Mouse (Mus musculus): ENCODE measurements around the gene Ascc2.

DNA sequence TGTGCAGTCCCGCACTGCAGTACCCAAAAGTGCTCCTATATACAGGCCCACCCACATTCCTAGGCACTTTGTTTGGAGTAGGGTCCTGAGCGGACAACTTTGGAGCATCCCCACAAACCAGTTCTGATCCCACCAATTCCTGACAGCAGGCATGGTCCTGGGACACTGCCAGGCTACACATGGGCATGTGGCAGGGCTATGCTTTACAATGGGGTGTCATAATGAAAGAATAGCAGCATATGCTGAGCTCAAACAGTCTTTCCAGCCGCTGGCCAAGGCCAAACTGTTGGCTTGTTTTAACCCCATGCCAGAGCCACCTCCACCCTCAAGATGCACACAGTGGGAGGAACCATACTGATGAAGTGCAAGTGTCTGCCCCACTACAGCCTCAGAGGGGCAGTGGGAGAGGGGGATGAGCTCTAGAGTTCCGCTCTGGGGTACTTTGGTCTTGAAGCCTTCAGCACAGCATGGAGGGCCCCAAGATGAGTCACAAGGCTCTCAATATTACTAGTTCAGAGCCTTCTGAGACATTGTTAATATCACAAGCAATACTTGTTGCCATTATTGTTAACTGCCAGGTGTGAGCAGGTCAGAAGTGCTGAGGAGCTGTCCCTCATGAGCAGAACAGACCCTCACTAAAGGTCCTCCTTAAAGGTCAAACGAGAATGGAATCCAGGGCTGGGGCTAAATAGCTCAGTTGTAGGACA, 79.1 kb downstream of the Ascc2 start:
- TF ChIP-seq CTCF (IDR thresholded peaks at IDR 0.05; ENCODE audit: extremely low read depth, insufficient read length, insufficient replicate concordance, low read depth, low read length) (no peak), POLR2A (IDR thresholded peaks at IDR 0.05; ENCODE audit: low read depth, low read length) (no peak)

Data from small intestine, adult 2 months (tissue).